Mouse (Mus musculus) heart, embryonic 12.5 days (tissue): ENCODE results near the gene Hecw2. TPM values are rescaled to one million over a fixed set of nuclear protein-coding genes. Genes with fewer than 3 reads are reported as not detected.

Experiments used
- ATAC-seq: fragments of 200-750 bp; cut with Nextera tagmentation; 2 replicates; pipeline ENCODE4 v1.8.0; 2017; ENCODE audit warnings: moderate TSS enrichment, moderate library complexity; ENCODE audit not compliant: insufficient number of reproducible peaks, low FRiP score
- H3K27ac ChIP-seq: fragments of 300-500 bp; sonication (generic); 2 replicates; pipeline ENCODE4 v1.5.1; 2016; ENCODE audit warnings: mild to moderate bottlenecking, moderate library complexity; ENCODE audit not compliant: poor library complexity, severe bottlenecking
- H3K27me3 ChIP-seq: fragments of 300-500 bp; sonication (generic); replicated peaks from 2 replicates; pipeline ENCODE4 v1.6.1; 2016; ENCODE audit warnings: mild to moderate bottlenecking, moderate library complexity
- H3K36me3 ChIP-seq: fragments of 300-500 bp; sonication (generic); 2 replicates; pipeline ENCODE4 v1.6.1; 2016; ENCODE audit warnings: mild to moderate bottlenecking, moderate library complexity
- H3K4me1 ChIP-seq: fragments of 300-500 bp; sonication (generic); replicated peaks from 2 replicates; pipeline ENCODE4 v1.6.1; 2016; ENCODE audit warnings: mild to moderate bottlenecking
- H3K4me2 ChIP-seq: fragments of 300-500 bp; sonication (generic); 2 replicates; pipeline ENCODE4 v1.6.1; 2016; ENCODE audit warnings: mild to moderate bottlenecking, moderate library complexity
- H3K4me3 ChIP-seq: fragments of 300-500 bp; sonication (generic); 2 replicates; pipeline ENCODE4 v1.5.1; 2016; ENCODE audit warnings: mild to moderate bottlenecking
- H3K9ac ChIP-seq: fragments of 300-500 bp; sonication (generic); 2 replicates; pipeline ENCODE4 v1.6.1; 2016; ENCODE audit warnings: mild to moderate bottlenecking, moderate library complexity
- H3K9me3 ChIP-seq: fragments of 300-500 bp; sonication (generic); replicated peaks from 2 replicates; pipeline ENCODE4 v1.6.1; 2016; ENCODE audit warnings: mild to moderate bottlenecking, moderate library complexity
- WGBS: fragments of 180-500 bp; shearing (Covaris S2); methylation state at CpG from one replicate; pipeline ENCODE4 v1.1.7; 2016; 5-methylcytosine and 5-hydroxymethylcytosine counted together
- polyA plus RNA-seq: library from polyadenylated mRNA; unstranded; fragments of >200 nt; fragmentation: Nextera tagmentation; extraction: Ambion mirVana; gene quantifications from 2 replicates; pipeline ENCODE4 v1.2.1, GENCODE M21; 2016

Gene Hecw2
- polyA plus RNA-seq, 1 experiment from 2014 or later = 8.2 TPM

DNA sequence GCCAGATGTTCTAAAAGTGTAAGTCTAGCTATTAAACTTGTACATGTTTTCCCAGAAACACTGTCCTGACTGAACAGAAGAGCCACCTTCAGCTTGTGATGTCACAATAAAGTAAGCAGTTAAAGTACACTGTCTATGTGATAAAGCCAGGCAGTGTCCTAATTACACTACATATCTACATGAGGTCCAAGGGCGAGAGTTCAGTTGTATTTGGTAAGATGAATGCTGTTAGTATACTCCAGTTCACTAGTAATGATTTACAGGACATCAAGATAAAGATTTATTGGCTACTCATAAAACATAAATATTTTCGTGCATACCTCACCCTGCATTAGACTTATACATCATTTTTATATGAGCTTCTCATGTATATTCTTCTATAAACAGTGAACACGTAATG, 305.2 kb downstream of the Hecw2 start:
- H3K27me3 ChIP-seq = no peaks in the 10 kb centered on the region
- no peak overlapping the region for H3K4me2 ChIP-seq
- H3K36me3 ChIP-seq = peaks cover 4% of the 10 kb centered on the region
- WGBS = 80% methylated on average over 3 of the region's 3 CpGs
- H3K9me3 ChIP-seq = no peaks in the 10 kb centered on the region
- H3K9ac ChIP-seq = no peak overlapping the region
- ATAC-seq = no peak
- H3K27ac ChIP-seq = no peak overlapping the region
- no peak overlapping the region for H3K4me3 ChIP-seq
- H3K4me1 ChIP-seq = no peaks in the 10 kb centered on the region

DNA sequence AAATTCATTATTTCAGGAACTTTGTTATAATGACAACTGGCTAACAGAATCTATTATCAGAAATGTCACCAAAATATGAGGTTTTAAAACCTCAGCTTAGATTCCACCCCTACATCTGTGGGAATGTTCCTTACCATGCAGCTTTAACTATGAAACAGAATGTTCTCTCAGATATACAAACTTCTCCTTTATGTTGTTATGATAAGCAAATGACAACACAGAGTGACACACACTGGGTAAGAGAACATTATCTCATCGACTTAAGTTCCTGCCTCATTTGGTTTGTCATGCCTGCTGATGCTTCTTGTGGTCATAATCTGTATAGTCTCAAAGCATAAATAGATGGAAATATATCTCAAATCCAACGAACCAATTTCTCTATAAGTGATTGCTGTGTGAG, 312.5 kb downstream of the Hecw2 start:
- peaks cover 15% of the 10 kb centered on the region for H3K36me3 ChIP-seq
- H3K27ac ChIP-seq = no peak overlapping the region
- H3K9me3 ChIP-seq = no peaks in the 10 kb centered on the region
- no peaks in the 10 kb centered on the region for H3K4me1 ChIP-seq
- no peak overlapping the region for H3K4me3 ChIP-seq
- H3K27me3 ChIP-seq = no peaks in the 10 kb centered on the region
- 64% methylated on average over 2 of the region's 2 CpGs for WGBS
- H3K9ac ChIP-seq = no peak overlapping the region
- no peak for ATAC-seq
- no peak overlapping the region for H3K4me2 ChIP-seq

DNA sequence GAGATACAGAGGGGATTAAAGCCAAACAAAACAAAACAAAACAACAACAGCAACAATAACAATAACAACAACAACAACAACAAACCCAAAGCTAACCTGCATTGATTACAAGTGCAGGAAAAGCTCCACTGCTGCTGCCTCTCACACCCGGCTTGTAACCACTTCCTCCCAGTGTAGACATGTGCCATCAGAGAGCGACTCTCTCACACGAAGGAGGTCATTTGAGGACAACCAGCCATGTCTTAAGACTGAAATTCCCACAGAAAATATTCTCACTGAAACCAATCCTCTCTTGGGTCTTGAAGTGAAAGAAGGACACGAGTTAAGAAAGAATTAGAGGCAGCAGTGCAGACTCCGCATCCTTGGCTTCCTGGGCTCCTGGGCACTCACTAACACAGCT, 319.0 kb downstream of the Hecw2 start:
- no peak overlapping the region for H3K27ac ChIP-seq
- 78% methylated on average over 5 of the region's 5 CpGs for WGBS
- ATAC-seq = no peak

DNA sequence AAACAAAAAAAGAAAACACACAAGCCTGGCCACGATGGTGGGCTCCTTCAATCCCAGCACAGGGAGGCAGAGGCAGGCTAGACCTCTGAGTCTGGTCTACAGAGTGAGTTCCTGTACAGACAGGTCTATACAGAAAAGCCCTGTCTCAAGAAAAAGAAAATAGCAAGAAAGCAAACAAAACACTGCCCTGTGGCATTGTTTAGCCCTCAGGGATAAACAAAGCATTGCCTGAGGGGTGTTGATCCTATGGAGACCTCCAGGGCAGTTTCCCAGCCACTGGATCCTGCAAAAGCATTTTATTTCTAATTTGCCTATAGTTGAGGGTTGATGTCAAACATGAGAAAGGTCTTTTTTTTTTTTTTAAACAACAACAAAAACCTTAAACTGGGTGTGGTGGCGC, 327.7 kb downstream of the Hecw2 start:
- H3K4me3 ChIP-seq = no peak overlapping the region
- H3K9ac ChIP-seq = no peak overlapping the region
- 0 out of 2 replicates have a peak, but pooled peaks cover 3% of the 10 kb centered on the region for H3K4me1 ChIP-seq
- no peaks in the 10 kb centered on the region for H3K9me3 ChIP-seq
- H3K36me3 ChIP-seq = peaks cover 6% of the 10 kb centered on the region; the same call in 1 of the 2 replicates
- H3K27me3 ChIP-seq = no peaks in the 10 kb centered on the region
- no peak for ATAC-seq
- no peak overlapping the region for H3K4me2 ChIP-seq
- H3K27ac ChIP-seq = no peak overlapping the region
- WGBS = 80% methylated on average over 2 of the region's 2 CpGs

More for the DNA sequence above, 319.0 kb downstream of the Hecw2 start:
- Histone ChIP-seq H3K36me3 (0 out of 2 replicates have a peak, but pooled peaks cover 6% of the 10 kb centered on the region), H3K9ac (no peak overlapping the region), H3K4me1 (no peaks in the 10 kb centered on the region), H3K4me2 (no peak overlapping the region), H3K9me3 (no peaks in the 10 kb centered on the region), H3K27me3 (no peaks in the 10 kb centered on the region), H3K4me3 (no peak overlapping the region)

DNA sequence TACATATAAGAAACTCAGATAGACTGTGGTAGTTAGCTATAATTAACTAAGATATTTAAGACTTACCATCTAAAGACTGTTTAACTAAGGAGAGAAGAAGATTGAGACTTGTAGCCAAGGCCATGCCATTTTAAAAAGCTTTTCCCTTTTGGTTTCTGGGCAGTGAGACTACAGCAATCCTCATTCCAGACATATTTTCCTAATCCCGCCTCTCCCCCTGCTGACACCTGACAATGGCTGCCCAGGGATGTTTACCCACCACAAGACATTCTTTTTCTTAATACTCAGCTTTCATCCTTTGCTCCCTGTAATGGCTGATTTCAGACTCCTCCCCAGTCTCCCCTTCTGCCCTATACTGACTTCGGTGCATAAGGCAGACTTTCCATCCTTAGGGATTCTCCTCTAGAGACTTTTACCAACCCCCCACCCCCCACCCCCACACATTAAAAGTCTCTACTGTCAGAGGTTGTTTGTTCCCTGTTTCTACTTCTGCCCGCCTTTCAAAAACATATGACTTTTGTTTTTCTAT, 328.5 kb downstream of the Hecw2 start:
- 46% methylated on average over 3 of the region's 3 CpGs for WGBS
- H3K4me2 ChIP-seq = no peak overlapping the region
- H3K4me1 ChIP-seq = 0 out of 2 replicates have a peak, but pooled peaks cover 3% of the 10 kb centered on the region
- ATAC-seq = no peak
- no peak overlapping the region for H3K27ac ChIP-seq
- no peak overlapping the region for H3K9ac ChIP-seq
- no peaks in the 10 kb centered on the region for H3K9me3 ChIP-seq
- H3K4me3 ChIP-seq = no peak overlapping the region
- no peaks in the 10 kb centered on the region for H3K27me3 ChIP-seq
- H3K36me3 ChIP-seq = peaks cover 4% of the 10 kb centered on the region; the same call in 1 of the 2 replicates

DNA sequence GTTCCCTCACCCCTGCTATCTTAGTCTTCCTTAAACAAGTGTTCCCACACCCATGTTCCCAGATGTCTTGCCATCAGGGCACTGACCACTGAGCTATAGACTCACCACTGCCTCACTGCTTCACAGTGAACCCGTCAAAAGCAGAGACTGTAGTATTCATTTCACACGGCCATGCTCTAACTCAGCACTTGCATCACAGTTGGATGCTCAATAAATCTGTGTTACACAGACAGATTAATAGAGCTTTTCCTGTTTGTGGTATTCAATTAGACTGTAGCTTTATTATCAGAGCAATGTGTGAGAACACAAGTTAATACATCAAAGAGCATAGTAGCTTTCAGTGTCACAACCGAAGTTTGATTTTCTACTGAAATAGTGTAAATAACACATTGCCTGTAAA, 330.9 kb downstream of the Hecw2 start:
- Histone ChIP-seq H3K27me3 (no peaks in the 10 kb centered on the region), H3K9me3 (no peaks in the 10 kb centered on the region), H3K36me3 (peaks cover 4% of the 10 kb centered on the region; the same call in 1 of the 2 replicates), H3K9ac (no peak overlapping the region), H3K4me2 (no peak overlapping the region), H3K27ac (no peak overlapping the region), H3K4me1 (0 out of 2 replicates have a peak, but pooled peaks cover 3% of the 10 kb centered on the region), H3K4me3 (no peak overlapping the region)
- WGBS = 80% methylated on average over 3 of the region's 3 CpGs
- ATAC-seq = no peak

DNA sequence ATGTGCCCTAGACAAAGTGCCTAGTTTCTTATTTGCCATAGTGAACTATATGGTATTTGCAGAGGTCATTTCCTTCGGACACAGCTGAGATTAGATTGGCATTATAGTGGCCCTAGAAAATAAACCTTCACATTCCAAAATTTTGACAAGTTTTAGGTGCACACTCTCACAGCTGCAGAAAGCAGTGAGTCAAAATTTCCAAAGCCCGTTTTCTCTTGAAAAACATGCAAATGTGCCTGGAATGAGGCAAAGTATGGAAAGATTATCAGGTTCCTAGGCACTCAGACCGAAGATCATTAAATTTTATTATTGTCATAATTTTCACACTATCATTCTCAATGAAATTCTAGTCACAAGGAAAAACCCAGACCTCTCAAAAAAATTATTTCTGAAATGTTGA, 334.4 kb downstream of the Hecw2 start:
- WGBS = 69% methylated on average over 3 of the region's 3 CpGs
- no peak for ATAC-seq
- no peak overlapping the region for H3K4me3 ChIP-seq
- no peaks in the 10 kb centered on the region for H3K4me1 ChIP-seq
- H3K27me3 ChIP-seq = no peaks in the 10 kb centered on the region
- H3K9me3 ChIP-seq = no peaks in the 10 kb centered on the region
- H3K36me3 ChIP-seq = peaks cover 4% of the 10 kb centered on the region; the same call in 1 of the 2 replicates
- H3K9ac ChIP-seq = no peak overlapping the region
- H3K4me2 ChIP-seq = no peak overlapping the region
- H3K27ac ChIP-seq = no peak overlapping the region

DNA sequence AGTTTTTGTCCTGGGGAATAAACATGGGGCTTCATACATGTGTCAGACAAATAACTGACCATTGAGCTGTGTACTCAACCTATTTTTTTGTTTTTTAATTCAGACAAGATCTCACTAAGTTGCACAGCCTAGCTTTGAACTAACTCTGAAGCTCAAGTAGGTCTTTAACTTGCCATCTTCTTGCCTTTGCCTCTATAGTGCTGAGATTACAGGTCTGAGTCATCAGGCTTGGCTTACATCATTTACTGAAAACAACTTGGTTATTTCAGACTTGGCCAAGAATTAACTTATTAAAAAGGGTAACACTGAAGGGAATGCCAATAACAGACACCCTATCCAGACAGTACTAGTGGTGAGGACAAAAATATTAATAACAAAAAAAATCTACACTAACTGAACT, 335.8 kb downstream of the Hecw2 start:
- no peak overlapping the region for H3K4me3 ChIP-seq
- no peaks in the 10 kb centered on the region for H3K27me3 ChIP-seq
- no peaks in the 10 kb centered on the region for H3K4me1 ChIP-seq
- H3K9ac ChIP-seq = no peak overlapping the region
- no peak overlapping the region for H3K27ac ChIP-seq
- no peaks in the 10 kb centered on the region for H3K9me3 ChIP-seq
- no peak for ATAC-seq
- no peak overlapping the region for H3K4me2 ChIP-seq
- H3K36me3 ChIP-seq = peaks cover 4% of the 10 kb centered on the region; the same call in 1 of the 2 replicates

DNA sequence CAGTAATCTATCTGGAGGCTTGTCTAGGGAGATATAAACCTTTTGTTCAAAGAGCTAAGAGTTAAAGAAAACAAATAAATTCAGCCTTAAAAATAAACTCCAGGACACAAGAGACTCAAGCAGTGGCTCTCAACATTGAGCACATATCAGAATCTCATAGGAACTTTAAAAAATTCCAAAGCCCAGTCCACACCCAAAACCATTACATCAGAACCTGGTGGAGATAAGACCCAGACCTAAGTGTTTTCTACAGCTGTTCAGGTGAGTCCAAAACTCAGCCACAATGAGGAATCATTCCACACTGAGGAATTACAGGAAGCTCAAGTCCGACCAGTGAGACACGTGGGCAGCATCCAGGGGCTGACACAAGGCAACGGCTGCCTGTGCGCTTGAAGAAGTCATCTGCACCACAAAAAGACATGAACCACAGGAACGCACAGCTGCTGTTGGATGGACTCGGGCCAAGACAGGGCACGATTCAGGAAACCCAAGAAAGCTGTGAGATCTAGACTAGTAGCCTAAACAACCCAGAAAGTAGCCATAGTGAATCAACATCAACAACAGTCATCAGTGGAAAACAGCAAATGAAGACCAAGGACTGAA, 338.4 kb downstream of the Hecw2 start:
- Histone ChIP-seq H3K9ac (no peak overlapping the region), H3K4me1 (no peaks in the 10 kb centered on the region), H3K36me3 (peaks cover 4% of the 10 kb centered on the region; the same call in 1 of the 2 replicates), H3K9me3 (no peaks in the 10 kb centered on the region), H3K27me3 (no peaks in the 10 kb centered on the region), H3K27ac (no peak overlapping the region), H3K4me2 (no peak overlapping the region), H3K4me3 (no peak overlapping the region)
- WGBS = 89% methylated on average over 7 of the region's 7 CpGs
- ATAC-seq = no peak

DNA sequence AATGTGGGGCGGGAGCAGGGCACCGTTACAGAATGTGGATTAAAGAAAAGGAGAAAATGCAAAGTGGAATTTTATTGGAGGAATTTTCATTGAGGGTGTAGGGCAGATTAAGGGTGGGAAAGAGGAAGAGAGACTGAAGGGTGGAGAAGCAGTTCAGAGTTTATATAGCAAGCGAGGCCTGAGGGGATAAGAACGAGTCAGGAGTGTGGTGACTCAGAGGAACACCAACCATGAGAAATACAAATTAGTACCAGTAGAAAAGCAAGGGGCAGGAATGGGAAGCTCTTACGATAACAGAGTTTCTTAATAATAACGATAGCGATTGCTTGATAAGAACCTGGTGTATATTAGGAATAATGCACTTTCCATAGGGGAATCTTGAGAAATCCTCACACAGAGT, 339.2 kb downstream of the Hecw2 start:
- H3K4me1 ChIP-seq = no peaks in the 10 kb centered on the region
- WGBS = 86% methylated on average over 7 of the region's 7 CpGs
- no peak for ATAC-seq
- no peak overlapping the region for H3K4me3 ChIP-seq
- H3K27ac ChIP-seq = no peak overlapping the region
- no peaks in the 10 kb centered on the region for H3K27me3 ChIP-seq
- H3K9ac ChIP-seq = no peak overlapping the region
- H3K9me3 ChIP-seq = no peaks in the 10 kb centered on the region
- peaks cover 7% of the 10 kb centered on the region; the same call in 1 of the 2 replicates for H3K36me3 ChIP-seq
- H3K4me2 ChIP-seq = no peak overlapping the region

DNA sequence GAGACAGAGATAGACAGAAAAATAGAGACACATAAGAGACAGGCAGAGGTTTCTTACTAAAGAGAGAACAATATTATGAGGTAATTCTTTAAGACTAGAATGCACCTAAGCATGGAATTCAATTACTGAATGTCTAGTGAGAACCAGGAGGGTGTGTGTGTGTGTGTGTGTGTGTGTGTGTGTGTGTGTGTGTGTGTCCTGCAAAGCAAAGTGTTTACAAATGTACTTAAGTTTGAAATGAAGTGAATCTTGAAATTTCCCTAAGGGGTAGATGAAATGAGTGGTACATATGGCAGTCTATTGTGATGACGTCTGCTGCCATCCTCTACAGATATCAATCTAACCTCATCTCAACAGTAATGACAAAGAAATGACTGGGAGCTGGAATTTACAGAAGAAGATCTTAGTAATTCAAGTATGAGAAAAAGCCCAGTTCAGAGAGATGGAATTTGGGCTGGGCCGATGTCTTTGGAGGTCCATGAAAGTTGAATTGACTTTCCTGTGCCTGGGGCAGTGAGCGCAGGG, 342.8 kb downstream of the Hecw2 start:
- no peak for ATAC-seq
- Histone ChIP-seq H3K36me3 (peaks cover 12% of the 10 kb centered on the region), H3K9ac (no peak overlapping the region), H3K9me3 (no peaks in the 10 kb centered on the region), H3K27me3 (no peaks in the 10 kb centered on the region), H3K4me2 (no peak overlapping the region), H3K4me3 (no peak overlapping the region), H3K4me1 (no peaks in the 10 kb centered on the region), H3K27ac (no peak overlapping the region)
- WGBS = 77% methylated on average over 3 of the region's 3 CpGs
